Mouse (Mus musculus): Measurements from ENCODE around the gene Hist1h3a.

DNA sequence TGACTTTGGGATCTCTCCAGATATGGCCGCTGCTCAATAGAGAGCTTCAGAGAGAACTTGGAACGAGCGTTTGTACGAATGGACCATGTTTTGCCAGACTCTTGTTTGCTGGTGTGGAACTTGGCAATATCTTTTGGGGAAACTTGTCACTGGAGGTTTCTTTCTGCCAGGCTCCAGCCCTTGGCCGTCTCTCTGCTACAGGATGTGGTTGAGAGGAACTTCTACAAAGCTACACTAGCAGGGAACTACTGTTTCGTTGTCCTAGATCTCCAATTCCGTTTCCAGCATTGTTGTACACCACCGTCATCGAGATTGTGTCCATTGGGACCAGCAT lies 33.0 kb downstream of the Hist1h3a start:
- TF ChIP-seq POLR2A (IDR thresholded peaks at IDR 0.05; ENCODE audit: low read depth, low read length): no peak
- no peak for TF ChIP-seq CTCF (IDR thresholded peaks at IDR 0.05; ENCODE audit: extremely low read depth, insufficient read depth, insufficient read length, insufficient replicate concordance)

All from spleen, adult 2 months (tissue).